Mouse (Mus musculus) liver, adult 2 months (tissue): ENCODE measurements at regions not wholly inside any gene's neighbourhood (a gene's known extent, or its start where the extent isn't known, plus 50 kb on each side); places are given as distances from the start of the nearest gene placed in this dataset.

Experiments
- DNase-seq: peaks from one replicate; pipeline ENCODE4 v3.0.0-alpha.2; 2011; ENCODE audit warnings: low read depth, low spot score; ENCODE audit errors: extremely low read depth
- H3K27ac ChIP-seq: fragments of 200-500 bp; replicated peaks from 2 replicates; pipeline ENCODE4 v1.5.1; 2012; ENCODE audit warnings: low read depth, mild to moderate bottlenecking, control low read depth, inconsistent platforms, low read length; ENCODE audit not compliant: insufficient read depth
- H3K27me3 ChIP-seq: fragments of 200-500 bp; 2 replicates; pipeline ENCODE4 v1.6.1; 2012; ENCODE audit warnings: mild to moderate bottlenecking, moderate library complexity, low read length, inconsistent platforms; ENCODE audit not compliant: control insufficient read depth, insufficient read depth
- H3K36me3 ChIP-seq: fragments of 200-500 bp; 2 replicates; pipeline ENCODE4 v1.6.1; 2012; ENCODE audit warnings: low read length, inconsistent platforms; ENCODE audit not compliant: control insufficient read depth, insufficient read depth
- H3K4me1 ChIP-seq: fragments of 200-500 bp; 2 replicates; pipeline ENCODE4 v1.6.1; 2011; ENCODE audit warnings: low read length; ENCODE audit not compliant: control insufficient read depth, insufficient read depth
- H3K4me3 ChIP-seq: fragments of 200-500 bp; 2 replicates; pipeline ENCODE4 v1.5.1; 2011; ENCODE audit warnings: low read depth, mild to moderate bottlenecking, control low read depth, low read length, moderate library complexity; ENCODE audit not compliant: insufficient read depth
- H3K79me2 ChIP-seq: fragments of 200-500 bp; 2 replicates; pipeline ENCODE4 v1.6.1; 2012; ENCODE audit warnings: inconsistent platforms, mild to moderate bottlenecking, low read length, moderate library complexity; ENCODE audit not compliant: control insufficient read depth, insufficient read depth
- H3K9ac ChIP-seq: fragments of 200-500 bp; 2 replicates; pipeline ENCODE4 v1.6.1; 2012; ENCODE audit warnings: low read depth, mild to moderate bottlenecking, control low read depth, inconsistent platforms, low read length
- CTCF ChIP-seq: fragments of 200-500 bp; IDR thresholded peaks from 2 replicates; pipeline ENCODE4 v1.5.1; 2011; ENCODE audit warnings: low read depth, low read length, control low read depth
- POLR2A ChIP-seq: fragments of 200-500 bp; IDR thresholded peaks from 2 replicates; pipeline ENCODE4 v1.6.1; 2011; ENCODE audit warnings: low read length, control low read depth; ENCODE audit not compliant: insufficient read depth; ENCODE audit errors: extremely low read depth
- WGBS: fragments of 180-500 bp; shearing (Covaris S2); methylation state at CpG from one replicate; pipeline ENCODE4 v1.1.7; 2018; 5-methylcytosine and 5-hydroxymethylcytosine counted together

DNA sequence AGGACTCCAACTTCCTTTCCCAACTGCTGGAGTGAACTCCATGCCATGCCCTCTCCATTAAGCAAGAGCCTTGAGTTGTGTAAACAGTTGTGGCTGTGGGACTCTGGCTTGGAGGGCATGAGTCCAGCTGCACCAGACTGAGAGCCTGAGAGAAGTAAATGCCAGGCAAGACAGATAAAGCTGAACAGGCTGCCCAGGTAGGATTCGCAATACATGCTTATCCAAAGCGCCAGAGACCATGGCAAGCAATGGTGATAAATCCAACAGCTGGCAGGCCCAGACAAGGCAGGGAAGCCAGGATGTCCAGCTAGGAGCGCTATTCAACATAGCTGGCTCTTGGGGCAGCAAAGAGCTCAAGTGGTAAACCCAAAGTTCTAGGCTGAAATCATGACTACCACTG, 163.1 kb upstream of the Kdm8 start:
- peak; percentile 95 for DNase-seq
- Histone ChIP-seq H3K27ac (no peak overlapping the region), H3K4me1 (no peaks in the 10 kb centered on the region; the same call in 1 of the 2 replicates), H3K36me3 (no peaks in the 10 kb centered on the region), H3K79me2 (no peaks in the 10 kb centered on the region), H3K4me3 (no peak overlapping the region), H3K9ac (no peak overlapping the region), H3K27me3 (no peaks in the 10 kb centered on the region)
- TF ChIP-seq CTCF, result peak; percentile 40; the same call in 1 of the 2 replicates
- TF ChIP-seq POLR2A, result no peak
- WGBS, result 25% methylated on average over 3 of the region's 3 CpGs

DNA sequence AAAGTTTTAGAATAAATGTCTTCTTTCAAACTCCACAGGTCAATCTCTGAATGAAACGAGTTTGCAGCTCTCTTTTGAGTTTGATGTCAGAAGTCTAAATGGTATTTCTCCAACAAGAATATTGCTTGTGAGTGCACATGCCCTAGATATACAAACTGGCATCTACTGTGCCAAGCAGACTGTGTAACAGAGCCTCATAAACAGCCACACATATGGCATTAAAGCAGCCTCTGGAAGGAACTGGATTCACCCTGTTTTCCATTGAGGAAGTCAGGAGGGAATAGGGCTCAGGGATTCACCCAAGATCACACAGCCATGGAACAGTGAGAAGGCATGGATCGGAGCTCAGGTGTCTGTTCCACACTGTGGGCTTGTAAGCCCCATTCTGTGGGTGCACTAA, 149.2 kb upstream of the Kdm8 start:
- Histone ChIP-seq H3K4me1 (no peaks in the 10 kb centered on the region), H3K4me3 (no peak overlapping the region)
- 62% methylated on average over 2 of the region's 2 CpGs for WGBS

DNA sequence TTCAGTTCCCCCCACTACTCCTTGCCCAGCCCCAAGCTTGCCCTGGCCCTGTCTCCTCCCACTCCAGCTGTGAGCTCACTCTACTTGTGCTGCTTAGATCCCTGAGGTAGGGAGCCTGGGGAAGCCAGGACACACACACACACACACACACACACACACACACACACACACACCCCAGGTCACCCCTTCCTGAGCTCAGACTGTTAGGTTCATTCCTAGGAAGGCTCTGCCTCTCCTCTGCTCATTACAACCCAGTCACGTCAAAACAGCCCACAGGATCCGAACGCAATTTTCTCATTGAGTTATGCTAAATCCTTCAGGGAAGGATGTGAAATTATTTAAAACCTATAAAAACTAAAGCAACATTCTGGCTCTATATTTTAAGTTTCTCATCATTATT, 136.0 kb upstream of the Kdm8 start:
- H3K36me3 ChIP-seq, result no peaks in the 10 kb centered on the region
- no peaks in the 10 kb centered on the region; the same call in 1 of the 2 replicates for H3K27me3 ChIP-seq
- no peak overlapping the region for H3K27ac ChIP-seq
- whole genome bisulfite sequencing, result 82% methylated on average over 3 of the region's 3 CpGs
- no peaks in the 10 kb centered on the region for H3K79me2 ChIP-seq
- no peaks in the 10 kb centered on the region for H3K4me1 ChIP-seq
- H3K9ac ChIP-seq, result no peak overlapping the region
- no peak overlapping the region for H3K4me3 ChIP-seq
- no peak for DNase-seq
- TF ChIP-seq POLR2A, result no peak
- TF ChIP-seq CTCF, result no peak

More for the DNA sequence above, 149.2 kb upstream of the Kdm8 start:
- no peak for DNase-seq
- Histone ChIP-seq H3K9ac (no peak overlapping the region), H3K27ac (no peak overlapping the region), H3K36me3 (no peaks in the 10 kb centered on the region), H3K79me2 (no peaks in the 10 kb centered on the region), H3K27me3 (no peaks in the 10 kb centered on the region)
- TF ChIP-seq POLR2A (no peak), CTCF (no peak)

- H3K4me3 ChIP-seq, result no peak overlapping the region
- DNase-seq, result no peak
- no peaks in the 10 kb centered on the region for H3K36me3 ChIP-seq
- no peaks in the 10 kb centered on the region; the same call in 1 of the 2 replicates for H3K27me3 ChIP-seq
- no peak overlapping the region for H3K27ac ChIP-seq
- whole genome bisulfite sequencing, result 88% methylated on average over 4 of the region's 4 CpGs
- H3K4me1 ChIP-seq, result no peaks in the 10 kb centered on the region
- no peak overlapping the region for H3K9ac ChIP-seq
- no peaks in the 10 kb centered on the region for H3K79me2 ChIP-seq
- TF ChIP-seq POLR2A, result no peak
- TF ChIP-seq CTCF, result no peak
Observed at GRCm38 (mm10) chr7:125310971-125311370, 133.5 kb upstream of the Kdm8 start.

DNA sequence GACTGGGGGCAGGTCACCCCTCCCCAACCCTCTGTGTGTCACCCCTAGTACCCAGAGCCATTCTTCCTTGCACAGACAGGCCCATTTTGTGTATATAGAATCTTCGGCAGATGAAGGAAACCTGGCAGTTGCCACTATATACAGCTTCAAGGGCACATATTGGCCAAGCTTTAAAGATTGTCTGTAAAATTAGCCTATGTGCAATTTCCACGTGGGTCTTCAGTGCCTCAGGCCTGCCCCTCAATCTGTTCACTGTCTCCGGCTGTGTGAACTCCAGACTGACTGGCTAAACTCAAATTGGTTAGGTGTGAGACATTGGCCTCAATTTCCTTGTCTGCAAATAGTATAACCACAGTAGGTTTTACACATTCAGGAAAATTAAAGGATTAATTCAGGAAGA, 130.9 kb upstream of the Kdm8 start:
- no peak overlapping the region for H3K9ac ChIP-seq
- no peaks in the 10 kb centered on the region for H3K4me1 ChIP-seq
- H3K79me2 ChIP-seq, result no peaks in the 10 kb centered on the region
- WGBS, result 90% methylated on average over 3 of the region's 3 CpGs
- no peak overlapping the region for H3K27ac ChIP-seq
- no peaks in the 10 kb centered on the region for H3K36me3 ChIP-seq
- no peak overlapping the region for H3K4me3 ChIP-seq
- DNase-seq, result no peak
- TF ChIP-seq POLR2A (no peak), CTCF (no peak)
- H3K27me3 ChIP-seq, result no peaks in the 10 kb centered on the region

GRCm38 (mm10) chr7:125334769-125335168, 109.7 kb upstream of the Kdm8 start:
- no peak for TF ChIP-seq CTCF
- TF ChIP-seq POLR2A, result no peak
- Histone ChIP-seq H3K36me3 (no peaks in the 10 kb centered on the region), H3K27me3 (no peaks in the 10 kb centered on the region), H3K9ac (no peak overlapping the region), H3K27ac (no peak overlapping the region), H3K4me3 (no peak overlapping the region), H3K4me1 (peaks cover 4% of the 10 kb centered on the region; the same call in 1 of the 2 replicates), H3K79me2 (no peaks in the 10 kb centered on the region)
- 62% methylated on average over 2 of the region's 2 CpGs for WGBS
- peak; percentile 7 for DNase-seq
